Mouse (Mus musculus) bone marrow, adult 2 months (tissue): ENCODE measurements around the gene Dnaja3.

Source experiments
- CTCF ChIP-seq: fragments of 200-500 bp; IDR thresholded peaks from 2 replicates; pipeline ENCODE4 v1.5.1; 2011; ENCODE audit warnings: low read length, control low read depth; ENCODE audit not compliant: control insufficient read depth, insufficient read depth
- POLR2A ChIP-seq: fragments of 200-500 bp; IDR thresholded peaks from 2 replicates; pipeline ENCODE4 v1.6.1; 2011; ENCODE audit warnings: low read depth, mild to moderate bottlenecking, control low read depth, low read length, borderline replicate concordance; ENCODE audit not compliant: control insufficient read depth

GRCm38 (mm10) chr16:4701211-4701610 lies 61.4 kb downstream of the Dnaja3 start:
- no peak for TF ChIP-seq CTCF
- no peak for TF ChIP-seq POLR2A
